Mouse (Mus musculus): ENCODE data around the gene Hnrnpab.

DNA sequence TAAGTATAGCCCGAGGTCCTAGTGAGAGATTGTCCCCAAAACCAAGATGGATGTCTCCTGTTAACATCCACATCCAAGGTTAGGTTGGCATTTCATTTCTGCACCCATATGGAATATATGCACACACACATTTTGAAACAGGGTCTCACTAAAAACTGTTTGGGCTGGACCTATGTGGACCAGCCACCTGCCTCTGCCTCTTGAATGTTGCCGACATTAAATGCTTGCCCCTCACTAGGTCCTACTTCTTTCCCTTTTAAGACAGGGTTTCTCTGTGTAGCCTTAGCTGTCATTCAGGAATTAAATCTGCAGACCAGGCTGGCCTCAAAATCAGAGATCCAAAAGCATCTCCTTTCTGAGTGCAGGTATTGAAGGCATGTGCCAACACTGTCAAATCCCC is 9.1 kb downstream of the Hnrnpab start:
- no peak for TF ChIP-seq CTCF (IDR thresholded peaks at IDR 0.05; ENCODE audit: low read depth, low read length)
- TF ChIP-seq POLR2AphosphoS5 (IDR thresholded peaks at IDR 0.05; ENCODE audit: insufficient replicate concordance, low read depth, low read length), result peak; percentile 80; the same call in 1 of the 2 replicates
- TF ChIP-seq GATA1 (IDR thresholded peaks at IDR 0.05; ENCODE audit: borderline replicate concordance, low read length), result no peak
- TF ChIP-seq GATA2 (IDR thresholded peaks at IDR 0.05; ENCODE audit: borderline replicate concordance, low read depth, low read length), result no peak
- no peak for TF ChIP-seq TAL1 (conservative IDR thresholded peaks at IDR 0.05; ENCODE audit: low read depth, low read length)

Data from G1E (cell line).